Mouse (Mus musculus): ENCODE data around the gene Zbtb4. TPM values are rescaled to one million over a fixed set of nuclear protein-coding genes. Genes with fewer than 3 reads are reported as not detected.
A peak's percentile ranks its signal among the peaks of the same experiment; 100 is the strongest.
"Not testable (repeated sequence)": the region's sequence is repeated elsewhere in the genome, so short reads cannot be mapped to it uniquely, and the experiment has no call there.

Zbtb4 gene
- polyA plus RNA-seq (2016; fragmentation: Nextera tagmentation; extraction: Ambion mirVana), result 0.43 and 0.70 TPM in 2 replicates

DNA sequence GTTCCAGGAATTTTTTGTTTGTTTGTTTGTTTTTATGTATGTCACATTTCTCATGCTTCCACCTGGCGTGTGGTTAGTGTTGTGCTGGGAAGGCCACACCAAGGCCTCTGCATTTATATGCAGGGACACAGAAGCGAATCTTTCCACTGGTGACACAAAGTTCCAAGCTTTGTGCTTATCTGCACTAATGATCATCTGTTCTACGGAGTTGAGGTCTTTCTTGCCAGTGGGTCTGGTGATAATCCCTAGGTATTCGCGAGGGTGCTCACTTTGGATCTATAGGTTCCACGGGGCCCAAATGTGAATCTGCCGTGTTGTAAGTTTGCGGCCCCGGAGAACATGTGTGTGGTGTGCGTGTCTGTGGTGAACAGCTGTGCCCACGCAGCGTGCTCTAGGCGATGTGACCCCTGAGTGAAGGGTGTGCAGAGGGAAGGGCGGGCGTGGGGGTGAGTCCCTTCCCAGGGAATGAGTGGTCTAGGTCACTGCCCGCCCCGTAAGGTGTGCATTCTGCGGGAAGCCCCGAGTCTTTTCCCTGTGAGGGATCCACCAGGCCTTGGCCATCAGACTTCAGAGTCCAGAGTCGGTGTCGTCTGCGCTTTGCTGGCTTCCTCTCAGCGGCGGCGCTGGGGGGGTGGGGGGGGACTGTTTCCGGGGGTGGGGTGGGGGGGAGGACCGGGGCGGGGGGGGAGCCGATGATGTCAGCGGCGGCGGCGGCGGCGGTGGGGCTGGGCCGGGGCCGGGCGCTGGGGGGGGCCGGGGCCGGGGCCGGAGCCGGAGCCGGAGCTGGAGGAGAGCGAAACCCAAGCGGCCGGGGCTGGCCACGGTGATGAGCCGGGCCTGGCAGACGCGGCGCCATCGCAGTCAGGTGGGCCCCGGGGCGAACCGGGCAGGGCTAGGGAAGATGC is at the start of gene Zbtb4:
Gene Zbtb4, plus strand, starts transcription at position 692 of the 905 bp plus-strand sequence.
- Histone ChIP-seq H3K4me3 (peak within 1 kb of the TSS; percentile 71), H3K9me3 (replicated peaks) (no peaks in the 10 kb centered on the region), H3K36me3 (no peaks in the 10 kb centered on the region), H3K9ac (peak within 1 kb of the TSS; percentile 82), H3K4me2 (peak within 1 kb of the TSS; percentile 97), H3K27ac (peak within 1 kb of the TSS; percentile 77), H3K27me3 (replicated peaks) (0 out of 2 replicates have a peak, but pooled peaks cover 20% of the 10 kb centered on the region), H3K4me1 (peaks cover 38% of the 10 kb centered on the region)
- 40% methylated on average over 25 of the region's 55 CpGs for WGBS (ENCODE audit: insufficient replicate concordance)
- ATAC-seq, result peak; percentile 23

DNA sequence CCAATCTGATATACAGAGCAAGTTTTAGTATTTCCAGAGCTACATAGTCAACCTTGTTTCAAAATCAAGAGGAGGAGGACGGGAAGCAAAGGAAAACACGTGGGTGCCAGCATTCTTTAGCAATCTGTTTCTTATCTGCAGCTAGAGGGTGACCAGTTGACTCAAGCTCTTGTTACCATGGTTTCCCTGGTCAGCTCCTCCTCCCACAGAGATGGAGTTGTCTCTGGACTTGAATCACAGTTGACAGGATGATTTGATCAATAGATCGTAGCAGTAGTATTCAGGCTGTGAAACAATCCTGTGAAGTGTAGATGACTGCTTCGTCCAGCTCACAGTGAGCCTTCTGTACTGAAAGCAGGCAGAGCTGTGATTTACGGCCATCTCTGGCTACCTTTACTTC is 49.8 kb upstream of the Zbtb4 start:
- Histone ChIP-seq H3K4me2 (no peak overlapping the region), H3K4me3 (no peak overlapping the region)

DNA sequence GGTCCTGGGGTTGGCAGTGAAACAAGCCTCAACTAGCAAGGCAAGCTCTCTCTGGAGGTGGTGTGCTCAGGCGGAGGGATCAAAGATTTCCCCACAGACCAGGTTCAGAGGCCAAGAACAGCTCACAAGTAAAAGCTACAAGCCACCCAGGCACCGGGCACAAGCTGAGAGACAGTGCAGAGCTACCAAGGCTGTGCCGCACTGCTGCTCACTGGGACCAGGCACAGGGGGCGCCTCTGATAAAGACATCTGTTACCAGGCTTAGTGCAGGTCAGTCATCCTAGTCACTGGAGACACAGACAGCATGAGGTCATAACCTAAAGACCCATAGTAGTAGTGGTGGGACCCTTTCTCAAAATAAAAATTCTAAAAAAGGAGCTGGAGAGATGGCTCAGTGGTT is 48.8 kb upstream of the Zbtb4 start:
- 0 out of 2 replicates have a peak, but pooled peaks have one; percentile 9 for ATAC-seq
- Histone ChIP-seq H3K4me1 (peaks cover 42% of the 10 kb centered on the region), H3K36me3 (no peaks in the 10 kb centered on the region), H3K4me2 (no peak overlapping the region), H3K9ac (no peak overlapping the region), H3K27ac (0 out of 2 replicates have a peak overlapping the region, but pooled peaks have one; percentile 33), H3K27me3 (replicated peaks) (no peaks in the 10 kb centered on the region), H3K9me3 (replicated peaks) (no peaks in the 10 kb centered on the region), H3K4me3 (no peak overlapping the region)
- 60% methylated on average over 4 of the region's 4 CpGs for WGBS (ENCODE audit: insufficient replicate concordance)

More for the DNA sequence above, 49.8 kb upstream of the Zbtb4 start:
- Histone ChIP-seq H3K4me1 (peaks cover 47% of the 10 kb centered on the region), H3K27me3 (replicated peaks) (no peaks in the 10 kb centered on the region), H3K9me3 (replicated peaks) (no peaks in the 10 kb centered on the region), H3K36me3 (no peaks in the 10 kb centered on the region), H3K27ac (0 out of 2 replicates have a peak overlapping the region, but pooled peaks have one; percentile 20), H3K9ac (no peak overlapping the region)
- no peak for ATAC-seq
- 32% methylated on average over 5 of the region's 5 CpGs for WGBS (ENCODE audit: insufficient replicate concordance)

DNA sequence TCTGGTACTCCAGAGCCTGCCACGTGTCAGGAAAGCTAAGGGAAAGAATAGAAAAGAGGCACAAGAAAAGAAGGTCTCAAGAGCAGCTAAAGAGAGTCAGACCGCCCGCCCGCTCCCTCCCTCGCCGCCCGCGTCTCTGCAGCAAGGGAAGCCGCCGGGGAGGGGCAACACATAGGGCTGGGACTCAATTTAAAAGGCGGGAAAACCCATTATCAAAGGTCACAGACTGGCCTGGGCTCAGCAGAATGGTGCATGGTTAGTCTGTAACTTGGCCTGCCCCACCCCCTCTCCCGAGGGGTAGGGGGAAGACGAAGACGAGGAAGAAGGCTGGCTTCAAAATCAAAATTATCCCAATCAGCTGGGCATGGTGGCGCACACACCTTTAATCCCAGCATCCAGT is 47.1 kb upstream of the Zbtb4 start:
- 14% methylated on average over 15 of the region's 15 CpGs for WGBS (ENCODE audit: insufficient replicate concordance)
- ATAC-seq, result peak; percentile 94
- Histone ChIP-seq H3K4me2 (peak overlapping the region; percentile 68), H3K36me3 (no peaks in the 10 kb centered on the region), H3K9ac (peak overlapping the region; percentile 66), H3K4me3 (peak overlapping the region; percentile 30), H3K27ac (peak overlapping the region; percentile 78), H3K9me3 (replicated peaks) (no peaks in the 10 kb centered on the region), H3K27me3 (replicated peaks) (no peaks in the 10 kb centered on the region), H3K4me1 (peaks cover 50% of the 10 kb centered on the region)

DNA sequence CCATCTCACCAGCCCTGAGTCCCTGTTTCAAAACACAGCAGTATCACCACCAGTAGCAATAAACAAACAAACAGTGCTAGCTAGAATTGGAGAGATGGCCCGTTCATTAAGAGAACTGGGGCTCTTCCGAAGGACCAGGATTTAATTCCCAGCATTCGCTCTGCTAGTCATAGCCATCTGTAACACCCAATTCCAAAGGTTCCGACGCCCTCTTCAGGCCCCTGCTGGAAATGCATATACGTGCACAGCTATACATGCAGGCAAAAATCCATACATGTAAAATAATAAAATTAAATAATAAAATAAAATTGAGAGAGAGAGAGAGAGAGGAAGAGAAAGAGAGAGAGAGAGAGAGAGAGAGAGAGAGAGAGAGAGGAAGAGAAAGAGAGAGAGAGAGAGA is 46.3 kb upstream of the Zbtb4 start:
- ATAC-seq, result no peak
- peak overlapping the region; percentile 78 for H3K27ac ChIP-seq
- H3K4me3 ChIP-seq, result no peak overlapping the region
- 0 out of 2 replicates have a peak, but pooled peaks cover 4% of the 10 kb centered on the region for H3K9me3 ChIP-seq (replicated peaks)
- peaks cover 50% of the 10 kb centered on the region for H3K4me1 ChIP-seq
- 65% methylated on average over 6 of the region's 6 CpGs for WGBS (ENCODE audit: insufficient replicate concordance)
- peak overlapping the region; percentile 66; the same call in 1 of the 2 replicates for H3K9ac ChIP-seq
- H3K4me2 ChIP-seq, result no peak overlapping the region
- no peaks in the 10 kb centered on the region for H3K27me3 ChIP-seq (replicated peaks)
- no peaks in the 10 kb centered on the region for H3K36me3 ChIP-seq

DNA sequence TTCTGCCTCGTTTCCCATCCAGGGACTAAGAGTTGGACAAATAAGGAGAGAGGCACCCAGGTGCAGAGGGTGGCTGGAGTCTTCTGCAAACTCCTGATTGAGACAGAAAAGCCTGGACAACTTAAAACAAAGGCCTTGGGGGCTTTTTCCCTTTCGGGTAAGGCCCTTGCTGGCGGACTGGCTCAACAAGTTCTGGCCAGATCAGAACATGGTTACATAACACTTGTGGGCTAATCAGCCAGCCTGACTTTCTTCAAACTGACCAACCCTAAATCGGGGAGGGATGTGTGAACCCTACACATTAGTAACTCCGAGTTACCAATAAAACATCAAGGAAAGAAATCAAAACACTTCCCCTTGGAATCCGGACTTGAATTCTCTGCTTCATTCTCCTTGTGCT is 44.9 kb upstream of the Zbtb4 start:
- Histone ChIP-seq H3K36me3 (no peaks in the 10 kb centered on the region), H3K27ac (no peak overlapping the region), H3K4me2 (no peak overlapping the region), H3K27me3 (replicated peaks) (no peaks in the 10 kb centered on the region), H3K9ac (no peak overlapping the region), H3K4me3 (no peak overlapping the region), H3K9me3 (replicated peaks) (peaks cover 8% of the 10 kb centered on the region; the same call in 1 of the 2 replicates), H3K4me1 (peaks cover 46% of the 10 kb centered on the region)
- ATAC-seq, result no peak
- 76% methylated on average over 6 of the region's 6 CpGs for WGBS (ENCODE audit: insufficient replicate concordance)

DNA sequence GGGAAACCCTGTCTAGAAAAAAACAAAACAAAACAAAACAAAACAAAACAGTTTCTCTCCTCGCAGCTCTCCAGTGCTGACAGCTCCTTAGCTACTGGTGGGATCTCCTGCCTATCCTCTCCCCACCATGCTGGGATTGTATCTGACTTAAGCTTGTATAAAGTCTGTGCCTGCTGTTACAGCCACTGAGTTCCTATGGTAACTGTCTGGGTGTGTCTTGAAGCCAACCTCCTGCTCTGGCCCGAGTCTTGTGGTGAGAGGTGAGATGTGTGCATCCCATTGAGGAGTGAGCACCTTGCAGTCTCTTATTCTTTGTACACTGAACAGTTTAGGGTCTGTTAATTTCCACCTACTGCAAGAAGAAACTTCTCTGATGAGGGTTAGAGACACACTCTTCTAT is 42.6 kb upstream of the Zbtb4 start:
- ATAC-seq, result no peak
- H3K9me3 ChIP-seq (replicated peaks), result peaks cover 8% of the 10 kb centered on the region; the same call in 1 of the 2 replicates
- no peak overlapping the region for H3K9ac ChIP-seq
- peaks cover 32% of the 10 kb centered on the region for H3K4me1 ChIP-seq
- H3K4me3 ChIP-seq, result no peak overlapping the region
- H3K36me3 ChIP-seq, result no peaks in the 10 kb centered on the region
- H3K27me3 ChIP-seq (replicated peaks), result no peaks in the 10 kb centered on the region
- no peak overlapping the region for H3K4me2 ChIP-seq
- no peak overlapping the region for H3K27ac ChIP-seq
- 39% methylated on average over 2 of the region's 2 CpGs for WGBS (ENCODE audit: insufficient replicate concordance)

DNA sequence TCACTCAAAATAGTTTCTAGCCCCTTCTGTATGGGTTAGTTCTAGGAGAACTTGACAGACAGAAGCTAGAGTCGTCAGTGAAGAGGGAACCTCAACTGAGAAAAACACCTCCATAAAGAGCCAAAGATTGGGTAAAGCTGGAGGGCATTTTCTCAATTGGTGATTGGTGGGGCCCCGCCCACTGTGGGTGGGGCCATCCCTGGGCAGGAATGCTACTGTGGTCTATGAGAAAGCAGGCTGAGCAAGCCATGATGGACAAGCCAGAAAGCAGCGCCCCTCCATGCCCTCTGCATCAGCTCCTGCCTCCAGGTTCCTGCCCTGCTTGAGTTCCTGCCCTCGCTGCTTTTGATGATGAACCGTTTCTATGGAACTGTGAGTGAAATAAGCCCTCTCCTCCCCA is 39.8 kb upstream of the Zbtb4 start:
- H3K9ac ChIP-seq, result no peak overlapping the region
- H3K9me3 ChIP-seq (replicated peaks), result peaks cover 8% of the 10 kb centered on the region; the same call in 1 of the 2 replicates
- peaks cover 16% of the 10 kb centered on the region for H3K4me1 ChIP-seq
- WGBS (ENCODE audit: insufficient replicate concordance), result 38% methylated on average over 5 of the region's 5 CpGs
- H3K36me3 ChIP-seq, result no peaks in the 10 kb centered on the region
- no peak overlapping the region for H3K4me2 ChIP-seq
- no peak for ATAC-seq
- H3K27ac ChIP-seq, result no peak overlapping the region
- no peaks in the 10 kb centered on the region for H3K27me3 ChIP-seq (replicated peaks)
- no peak overlapping the region for H3K4me3 ChIP-seq

DNA sequence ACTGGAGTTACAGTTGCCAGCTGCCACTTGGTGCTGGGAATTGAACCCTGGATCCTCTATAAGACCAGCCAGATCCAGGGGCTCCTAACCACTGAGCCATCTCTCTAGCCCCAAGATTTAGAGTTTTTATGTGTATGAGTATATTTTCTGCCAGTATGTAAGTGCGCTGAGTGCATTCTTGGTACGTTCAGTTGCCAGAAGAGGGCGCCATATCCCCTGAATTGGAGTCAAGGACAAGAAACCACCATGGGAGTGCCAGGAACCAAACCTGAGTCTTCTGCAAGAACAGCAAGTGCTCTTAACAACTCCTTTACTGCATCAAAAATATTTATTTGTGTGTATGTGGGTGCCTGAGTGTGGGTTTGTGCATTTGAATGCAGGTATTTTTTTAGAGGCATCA is 36.6 kb upstream of the Zbtb4 start:
- no peak overlapping the region for H3K9ac ChIP-seq
- H3K36me3 ChIP-seq, result peaks cover 7% of the 10 kb centered on the region
- no peak overlapping the region for H3K27ac ChIP-seq
- peaks cover 8% of the 10 kb centered on the region for H3K4me1 ChIP-seq
- H3K4me3 ChIP-seq, result no peak overlapping the region
- H3K27me3 ChIP-seq (replicated peaks), result no peaks in the 10 kb centered on the region
- H3K4me2 ChIP-seq, result no peak overlapping the region
- no peak for ATAC-seq
- peaks cover 8% of the 10 kb centered on the region; the same call in 1 of the 2 replicates for H3K9me3 ChIP-seq (replicated peaks)
- 19% methylated on average over 3 of the region's 3 CpGs for whole genome bisulfite sequencing (ENCODE audit: insufficient replicate concordance)

DNA sequence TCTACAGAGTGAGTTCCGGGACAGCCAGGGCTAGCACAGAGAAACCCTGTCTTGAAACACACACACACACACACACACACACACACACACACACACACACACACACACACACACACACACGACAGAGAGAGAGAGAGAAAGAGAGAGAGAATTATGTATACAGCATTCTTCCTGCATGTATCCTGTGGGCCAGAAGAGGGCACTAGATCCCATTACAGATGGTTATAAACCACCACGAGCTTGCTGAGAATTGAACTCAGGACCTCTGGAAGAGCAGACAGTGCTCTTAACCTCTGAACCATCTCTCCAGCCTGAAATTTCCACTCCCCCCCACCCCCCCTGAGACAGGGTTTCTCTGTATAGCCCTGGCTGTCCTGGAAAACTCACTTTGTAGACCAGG is 34.3 kb upstream of the Zbtb4 start:
- 63% methylated on average over 2 of the region's 3 CpGs for WGBS (ENCODE audit: insufficient replicate concordance)
- H3K4me1 ChIP-seq, result not testable (repeated sequence)

DNA sequence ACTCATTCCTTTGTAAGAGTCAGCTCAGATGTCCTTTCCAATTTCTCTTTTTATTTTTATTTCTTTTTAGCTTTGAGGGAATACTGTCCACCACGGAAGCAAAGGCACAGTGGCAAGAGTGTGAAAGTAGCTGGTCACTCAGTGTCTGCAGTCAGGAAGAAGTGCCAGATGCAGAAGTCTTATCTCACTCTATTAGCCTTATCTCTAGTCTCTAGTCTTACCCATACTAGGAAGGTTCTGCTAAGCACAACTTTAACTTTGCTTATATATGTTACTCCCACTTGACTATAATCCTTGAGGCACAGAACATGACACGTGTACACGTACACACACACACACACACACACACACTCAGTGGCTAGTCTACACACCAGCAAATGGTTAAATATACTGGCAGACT is 14.1 kb upstream of the Zbtb4 start:
- H3K36me3 ChIP-seq, result peaks cover 51% of the 10 kb centered on the region
- H3K4me1 ChIP-seq, result peaks cover 55% of the 10 kb centered on the region
- H3K9ac ChIP-seq, result no peak overlapping the region
- no peak overlapping the region for H3K4me3 ChIP-seq
- peak; percentile 73 for ATAC-seq
- 21% methylated on average over 3 of the region's 3 CpGs for WGBS (ENCODE audit: insufficient replicate concordance)
- H3K27ac ChIP-seq, result peak overlapping the region; percentile 36; the same call in 1 of the 2 replicates
- H3K9me3 ChIP-seq (replicated peaks), result no peaks in the 10 kb centered on the region
- H3K27me3 ChIP-seq (replicated peaks), result no peaks in the 10 kb centered on the region
- peak overlapping the region; percentile 46 for H3K4me2 ChIP-seq

More for the DNA sequence above, 34.3 kb upstream of the Zbtb4 start:
- H3K4me3 ChIP-seq; H3K27ac ChIP-seq; H3K27me3 ChIP-seq (replicated peaks); H3K4me2 ChIP-seq; H3K9me3 ChIP-seq (replicated peaks); ATAC-seq; H3K9ac ChIP-seq: not testable (repeated sequence)
- peaks cover 31% of the 10 kb centered on the region for H3K36me3 ChIP-seq

DNA sequence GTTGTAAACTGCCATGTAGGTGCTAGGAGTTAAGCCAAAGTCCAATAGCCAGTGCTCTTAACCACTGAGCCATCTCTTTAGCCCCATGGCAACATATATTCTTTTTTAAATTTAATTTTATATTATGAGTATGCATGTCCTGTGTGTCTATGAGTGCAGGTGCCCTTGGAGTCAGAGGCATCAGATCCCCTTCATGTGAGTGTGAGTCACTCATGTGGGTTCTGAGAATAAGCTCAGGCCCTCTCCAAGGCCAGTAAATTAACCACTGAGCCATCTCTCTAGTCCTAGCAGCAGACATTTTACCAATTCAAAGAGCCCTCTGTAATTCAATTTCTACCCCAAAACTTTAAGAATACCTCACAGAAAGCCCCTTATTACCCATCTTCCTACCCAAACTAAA is 13.0 kb upstream of the Zbtb4 start:
- Histone ChIP-seq H3K9me3 (replicated peaks) (no peaks in the 10 kb centered on the region), H3K36me3 (peaks cover 40% of the 10 kb centered on the region), H3K4me2 (peak overlapping the region; percentile 46), H3K4me3 (no peak overlapping the region), H3K27ac (peak overlapping the region; percentile 36), H3K4me1 (peaks cover 63% of the 10 kb centered on the region), H3K9ac (peak overlapping the region; percentile 48; the same call in 1 of the 2 replicates), H3K27me3 (replicated peaks) (no peaks in the 10 kb centered on the region)
- no peak for ATAC-seq
